Mouse (Mus musculus): Measurements from ENCODE around the gene Klhl3. TPM values are rescaled to one million over a fixed set of nuclear protein-coding genes. Genes with fewer than 3 reads are reported as not detected.

Gene Klhl3
- polyA plus RNA-seq, 1 experiment = 5.6 TPM

- peak overlapping the region; percentile 28; the same call in 1 of the 2 replicates for H3K4me3 ChIP-seq (ENCODE audit: control insufficient read depth, low read depth, low read length)
- no peak for TF ChIP-seq POLR2A (IDR thresholded peaks at IDR 0.05; ENCODE audit: control insufficient read depth, low read depth, low read length)
- TF ChIP-seq CTCF (IDR thresholded peaks at IDR 0.05; ENCODE audit: control insufficient read depth, insufficient read depth, insufficient replicate concordance, low read depth, low read length) = no peak
- H3K36me3 ChIP-seq (ENCODE audit: control insufficient read depth, insufficient read depth, low read length) = no peaks in the 10 kb centered on the region
- no peaks in the 10 kb centered on the region for H3K27me3 ChIP-seq (ENCODE audit: control insufficient read depth, insufficient read depth, low read length)
- H3K4me1 ChIP-seq (ENCODE audit: control insufficient read depth, insufficient read depth, low read length) = peaks cover 36% of the 10 kb centered on the region
- 0 out of 2 replicates have a peak overlapping the region, but pooled peaks have one; percentile 2 for H3K27ac ChIP-seq (ENCODE audit: control insufficient read depth, insufficient read depth, low read depth, low read length)
Observed at GRCm38 (mm10) chr13:58066496-58067389, 46.6 kb downstream of the Klhl3 start.

- Histone ChIP-seq H3K36me3 (ENCODE audit: control insufficient read depth, insufficient read depth, low read length) (no peaks in the 10 kb centered on the region), H3K27ac (ENCODE audit: control insufficient read depth, insufficient read depth, low read depth, low read length) (no peak overlapping the region), H3K4me3 (ENCODE audit: control insufficient read depth, low read depth, low read length) (no peak overlapping the region), H3K27me3 (ENCODE audit: control insufficient read depth, insufficient read depth, low read length) (no peaks in the 10 kb centered on the region), H3K4me1 (ENCODE audit: control insufficient read depth, insufficient read depth, low read length) (peaks cover 31% of the 10 kb centered on the region)
- no peak for TF ChIP-seq POLR2A (IDR thresholded peaks at IDR 0.05; ENCODE audit: control insufficient read depth, low read depth, low read length)
- TF ChIP-seq CTCF (IDR thresholded peaks at IDR 0.05; ENCODE audit: control insufficient read depth, insufficient read depth, insufficient replicate concordance, low read depth, low read length) = no peak
Observed at GRCm38 (mm10) chr13:58066081-58066495, 47.3 kb downstream of the Klhl3 start.

GRCm38 (mm10) chr13:58065316-58065715 is 48.1 kb downstream of the Klhl3 start:
- H3K4me1 ChIP-seq (ENCODE audit: control insufficient read depth, insufficient read depth, low read length) = peaks cover 26% of the 10 kb centered on the region
- H3K27me3 ChIP-seq (ENCODE audit: control insufficient read depth, insufficient read depth, low read length) = no peaks in the 10 kb centered on the region
- no peaks in the 10 kb centered on the region for H3K36me3 ChIP-seq (ENCODE audit: control insufficient read depth, insufficient read depth, low read length)
- TF ChIP-seq POLR2A (IDR thresholded peaks at IDR 0.05; ENCODE audit: control insufficient read depth, low read depth, low read length) (no peak), CTCF (IDR thresholded peaks at IDR 0.05; ENCODE audit: control insufficient read depth, insufficient read depth, insufficient replicate concordance, low read depth, low read length) (no peak)
- H3K27ac ChIP-seq (ENCODE audit: control insufficient read depth, insufficient read depth, low read depth, low read length) = no peak overlapping the region
- no peak overlapping the region for H3K4me3 ChIP-seq (ENCODE audit: control insufficient read depth, low read depth, low read length)

- H3K36me3 ChIP-seq (ENCODE audit: control insufficient read depth, insufficient read depth, low read length) = no peaks in the 10 kb centered on the region
- H3K4me3 ChIP-seq (ENCODE audit: control insufficient read depth, low read depth, low read length) = no peak overlapping the region
- TF ChIP-seq POLR2A (IDR thresholded peaks at IDR 0.05; ENCODE audit: control insufficient read depth, low read depth, low read length) (no peak), CTCF (IDR thresholded peaks at IDR 0.05; ENCODE audit: control insufficient read depth, insufficient read depth, insufficient replicate concordance, low read depth, low read length) (no peak)
- peaks cover 2% of the 10 kb centered on the region for H3K4me1 ChIP-seq (ENCODE audit: control insufficient read depth, insufficient read depth, low read length)
- no peaks in the 10 kb centered on the region for H3K27me3 ChIP-seq (ENCODE audit: control insufficient read depth, insufficient read depth, low read length)
- H3K27ac ChIP-seq (ENCODE audit: control insufficient read depth, insufficient read depth, low read depth, low read length) = no peak overlapping the region
Observed at GRCm38 (mm10) chr13:58057953-58058870, 55.2 kb downstream of the Klhl3 start.

- Histone ChIP-seq H3K27me3 (ENCODE audit: control insufficient read depth, insufficient read depth, low read length) (no peaks in the 10 kb centered on the region), H3K27ac (ENCODE audit: control insufficient read depth, insufficient read depth, low read depth, low read length) (no peak overlapping the region), H3K4me1 (ENCODE audit: control insufficient read depth, insufficient read depth, low read length) (peaks cover 2% of the 10 kb centered on the region), H3K4me3 (ENCODE audit: control insufficient read depth, low read depth, low read length) (no peak overlapping the region; the same call in 1 of the 2 replicates), H3K36me3 (ENCODE audit: control insufficient read depth, insufficient read depth, low read length) (no peaks in the 10 kb centered on the region)
- no peak for TF ChIP-seq POLR2A (IDR thresholded peaks at IDR 0.05; ENCODE audit: control insufficient read depth, low read depth, low read length)
- peak; percentile 91; the same call in 1 of the 2 replicates for TF ChIP-seq CTCF (IDR thresholded peaks at IDR 0.05; ENCODE audit: control insufficient read depth, insufficient read depth, insufficient replicate concordance, low read depth, low read length)
Observed at GRCm38 (mm10) chr13:58056618-58057017, 56.8 kb downstream of the Klhl3 start.

- no peak overlapping the region for H3K4me3 ChIP-seq (ENCODE audit: control insufficient read depth, low read depth, low read length)
- H3K27ac ChIP-seq (ENCODE audit: control insufficient read depth, insufficient read depth, low read depth, low read length) = no peak overlapping the region
- TF ChIP-seq CTCF (IDR thresholded peaks at IDR 0.05; ENCODE audit: control insufficient read depth, insufficient read depth, insufficient replicate concordance, low read depth, low read length) (no peak), POLR2A (IDR thresholded peaks at IDR 0.05; ENCODE audit: control insufficient read depth, low read depth, low read length) (no peak)
- H3K36me3 ChIP-seq (ENCODE audit: control insufficient read depth, insufficient read depth, low read length) = no peaks in the 10 kb centered on the region
- H3K4me1 ChIP-seq (ENCODE audit: control insufficient read depth, insufficient read depth, low read length) = peaks cover 2% of the 10 kb centered on the region
- H3K27me3 ChIP-seq (ENCODE audit: control insufficient read depth, insufficient read depth, low read length) = no peaks in the 10 kb centered on the region
Observed at GRCm38 (mm10) chr13:58053628-58054027, 59.8 kb downstream of the Klhl3 start.

- H3K27ac ChIP-seq (ENCODE audit: control insufficient read depth, insufficient read depth, low read depth, low read length) = no peak overlapping the region
- TF ChIP-seq CTCF (IDR thresholded peaks at IDR 0.05; ENCODE audit: control insufficient read depth, insufficient read depth, insufficient replicate concordance, low read depth, low read length) (no peak), POLR2A (IDR thresholded peaks at IDR 0.05; ENCODE audit: control insufficient read depth, low read depth, low read length) (no peak)
- peaks cover 2% of the 10 kb centered on the region for H3K4me1 ChIP-seq (ENCODE audit: control insufficient read depth, insufficient read depth, low read length)
- no peaks in the 10 kb centered on the region for H3K36me3 ChIP-seq (ENCODE audit: control insufficient read depth, insufficient read depth, low read length)
- no peaks in the 10 kb centered on the region for H3K27me3 ChIP-seq (ENCODE audit: control insufficient read depth, insufficient read depth, low read length)
- H3K4me3 ChIP-seq (ENCODE audit: control insufficient read depth, low read depth, low read length) = no peak overlapping the region
Observed at GRCm38 (mm10) chr13:58051654-58052053, 61.7 kb downstream of the Klhl3 start.
